Mouse (Mus musculus) left cerebral cortex, adult 18-20 months (tissue): ENCODE measurements at regions not wholly inside any gene's neighbourhood (a gene's known extent, or its start where the extent isn't known, plus 50 kb on each side); places are given as distances from the start of the nearest gene placed in this dataset.

ENCODE experiments used
- DNase-seq, 2 experiments: peaks; one replicate each; pipeline ENCODE4 v3.0.0; 2021 to 2022; ENCODE audit warnings: low spot score in 2 of 2, mixed read lengths in 1 of 2

DNA sequence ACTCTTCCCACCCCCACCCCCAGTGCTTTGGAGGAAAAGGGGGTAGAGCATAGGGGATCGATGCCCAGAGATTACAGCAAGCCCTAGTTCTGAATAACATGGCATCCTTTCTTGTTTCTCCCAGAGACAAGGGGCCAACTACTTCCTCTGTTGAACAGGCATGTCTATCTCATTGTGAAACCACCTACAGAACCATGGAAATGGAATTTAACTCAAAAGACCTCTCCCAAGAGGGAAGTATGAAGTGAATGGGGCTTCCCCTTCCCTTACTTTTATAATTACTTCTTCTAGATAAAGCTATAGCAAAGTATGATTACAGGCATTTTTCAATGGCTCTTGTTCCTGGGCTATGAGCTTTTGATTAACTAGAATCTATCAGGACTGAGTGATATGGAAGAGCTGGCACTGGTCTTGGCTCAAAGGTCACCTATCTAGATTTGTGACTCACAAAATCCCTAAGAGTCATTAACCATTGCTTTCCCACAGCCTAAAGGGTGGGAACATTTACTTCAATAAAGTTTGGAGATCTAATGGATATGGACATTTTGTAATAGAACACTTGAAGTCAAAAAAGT, 246.1 kb upstream of the A1bg start:
- DNase-seq = no peak

DNA sequence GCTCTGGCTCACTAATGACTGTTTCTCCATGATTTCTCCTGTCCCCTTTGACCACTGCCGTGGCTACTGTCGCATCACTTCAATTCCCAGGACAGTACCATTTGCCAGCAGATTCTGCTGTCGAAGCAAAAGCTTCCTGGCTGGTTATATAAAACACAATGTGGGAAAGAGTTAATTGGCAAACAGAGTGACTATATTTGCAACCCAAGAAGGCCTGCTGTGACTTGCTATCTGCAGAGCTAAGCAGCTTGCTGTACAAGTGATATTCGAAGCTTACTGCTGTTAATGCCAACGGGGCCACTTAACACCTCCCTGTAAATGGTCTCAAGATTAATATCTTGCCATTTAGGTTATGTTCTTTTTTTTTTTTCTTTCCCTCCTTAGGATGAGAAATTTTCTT, 242.2 kb upstream of the A1bg start:
- DNase-seq = no peak

DNA sequence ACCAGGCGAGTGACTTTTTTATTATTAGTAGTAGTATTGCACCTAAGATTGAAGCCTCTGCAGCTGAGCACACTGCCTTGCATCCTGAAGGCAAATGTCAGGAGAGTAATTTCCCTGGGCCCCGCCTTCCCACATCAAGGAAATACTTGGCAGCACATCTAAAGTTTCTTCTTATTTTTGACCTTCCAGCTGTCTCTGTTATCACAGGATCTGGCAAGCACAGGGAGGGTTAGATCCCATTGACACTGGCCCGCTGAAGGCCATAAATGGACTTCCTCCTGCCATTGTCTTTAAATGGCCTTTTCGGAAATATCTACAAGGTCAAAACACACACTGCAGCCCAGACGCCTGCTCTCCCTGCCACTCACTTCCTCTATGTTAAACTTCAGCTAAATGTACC, 238.6 kb upstream of the A1bg start:
- DNase-seq = no peak

DNA sequence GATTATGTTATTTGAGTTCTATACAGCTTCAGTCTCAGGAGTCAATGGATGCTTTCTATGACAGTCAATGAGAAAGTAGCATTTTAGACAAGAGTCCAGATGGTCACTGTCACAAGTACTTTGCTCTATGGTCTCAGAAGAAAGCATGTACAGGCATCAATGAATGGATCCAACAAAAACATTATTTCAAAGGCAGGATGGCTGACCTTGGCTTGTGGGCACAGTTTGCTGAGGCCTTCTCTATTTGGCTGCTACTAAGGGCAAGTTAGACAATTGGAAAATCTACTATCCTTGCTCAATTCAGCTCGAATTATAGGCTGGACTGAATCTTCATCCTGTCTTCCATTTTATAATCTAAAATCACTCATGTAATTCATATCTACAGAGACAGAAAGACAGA, 237.9 kb upstream of the A1bg start:
- no peak for DNase-seq

DNA sequence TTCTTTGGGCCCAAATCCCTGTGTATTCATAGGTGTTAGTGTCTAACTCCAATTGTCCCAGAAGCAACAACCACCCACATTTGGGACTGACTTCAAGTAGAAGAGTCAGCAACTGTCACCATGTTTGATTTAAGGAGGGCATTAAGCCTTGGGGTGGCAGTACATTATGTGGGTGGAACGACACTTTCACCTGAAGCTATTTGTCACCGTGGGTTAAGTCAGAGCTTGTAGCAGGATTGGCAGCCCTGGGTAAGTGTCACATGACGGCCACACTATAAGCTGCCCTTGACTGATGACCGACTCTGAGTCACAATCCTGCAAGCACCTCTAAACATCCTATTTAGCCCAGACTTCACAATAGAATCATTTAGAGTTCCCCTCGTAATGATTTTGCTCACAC, 236.7 kb upstream of the A1bg start:
- DNase-seq = no peak

DNA sequence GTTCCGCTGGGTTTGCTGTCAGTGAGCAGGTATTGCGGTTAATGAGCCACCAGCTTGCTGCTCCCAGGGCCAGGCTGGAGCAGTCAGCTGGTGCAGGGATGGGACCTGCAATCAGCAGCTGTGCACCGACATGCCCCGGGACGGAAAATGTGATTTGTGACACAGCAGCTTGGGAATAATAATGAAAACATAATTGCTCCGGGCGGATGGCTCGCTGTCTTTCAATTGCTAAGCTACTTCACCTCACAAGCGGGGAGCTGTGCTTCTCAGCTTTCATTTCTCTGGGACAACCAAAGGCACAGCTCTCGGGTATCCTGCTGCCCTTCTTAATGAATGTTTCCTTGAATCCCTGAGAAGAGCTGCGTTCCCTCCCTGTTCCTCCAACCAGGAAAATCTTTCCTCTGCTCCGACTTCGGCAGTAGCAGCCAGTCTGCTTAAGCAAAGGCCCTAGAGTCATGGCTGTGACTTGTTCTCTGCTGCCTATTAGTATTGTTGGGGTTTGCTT, 235.3 kb upstream of the A1bg start:
- DNase-seq = peak; percentile 12 to 21

DNA sequence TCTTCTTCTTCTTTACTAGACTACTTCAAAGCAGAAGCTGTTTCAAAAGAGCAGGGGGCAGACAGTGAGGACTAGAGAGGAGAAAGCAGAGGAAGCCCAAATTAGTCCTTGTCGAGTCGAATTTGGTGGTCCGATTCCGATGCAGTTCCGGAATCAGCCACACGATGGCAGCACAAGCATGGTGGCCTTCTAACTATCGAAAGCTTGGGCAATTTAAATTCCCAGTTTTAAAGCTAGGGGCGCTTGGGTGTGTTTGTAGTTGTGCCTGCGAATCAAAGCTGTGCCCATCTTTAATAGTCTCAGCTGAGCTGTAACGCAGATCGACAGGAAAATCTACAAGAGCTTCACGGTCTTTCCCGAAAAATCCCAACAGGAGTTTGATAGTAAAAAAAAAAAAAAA, 234.7 kb upstream of the A1bg start:
- DNase-seq = peak; percentile 93 to 97

DNA sequence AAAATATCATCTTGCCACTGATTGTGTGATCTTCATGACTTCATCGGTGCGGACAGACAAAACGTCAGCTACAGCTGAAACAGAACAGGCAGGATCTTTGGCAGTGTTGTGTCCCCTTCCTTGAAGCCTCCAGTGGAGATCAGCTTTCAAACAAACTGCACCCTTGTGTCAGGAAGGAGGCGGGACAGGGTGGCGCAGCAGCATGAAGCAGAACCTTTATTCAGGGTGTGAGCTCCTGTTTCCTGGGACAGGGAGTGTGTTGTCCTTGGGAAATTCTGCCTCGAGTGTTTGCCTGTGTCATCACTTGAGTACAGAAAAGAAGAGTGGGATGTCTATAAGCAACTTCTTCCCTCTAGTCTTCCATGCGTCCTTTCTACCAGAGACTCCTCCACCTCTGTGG, 232.7 kb upstream of the A1bg start:
- DNase-seq = no peak

DNA sequence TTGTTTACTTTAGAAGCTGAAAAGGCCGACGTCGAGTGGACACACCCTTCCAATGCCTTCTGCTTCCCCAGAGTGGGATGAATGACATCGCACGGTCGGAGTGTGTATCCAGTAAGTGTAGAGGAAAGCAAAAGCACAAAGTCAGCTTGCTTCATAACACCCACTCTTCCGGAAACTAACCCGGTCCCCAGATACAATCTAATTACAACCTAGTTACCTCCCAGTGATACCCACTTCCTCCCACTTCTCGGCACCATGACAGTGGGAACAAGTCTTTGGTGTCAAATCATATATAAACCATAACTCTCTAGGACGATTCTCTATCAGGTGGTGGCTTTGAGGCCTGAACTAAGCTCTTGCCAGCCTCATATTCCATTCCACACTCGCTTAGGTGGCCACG, 231.4 kb upstream of the A1bg start:
- DNase-seq = no peak

DNA sequence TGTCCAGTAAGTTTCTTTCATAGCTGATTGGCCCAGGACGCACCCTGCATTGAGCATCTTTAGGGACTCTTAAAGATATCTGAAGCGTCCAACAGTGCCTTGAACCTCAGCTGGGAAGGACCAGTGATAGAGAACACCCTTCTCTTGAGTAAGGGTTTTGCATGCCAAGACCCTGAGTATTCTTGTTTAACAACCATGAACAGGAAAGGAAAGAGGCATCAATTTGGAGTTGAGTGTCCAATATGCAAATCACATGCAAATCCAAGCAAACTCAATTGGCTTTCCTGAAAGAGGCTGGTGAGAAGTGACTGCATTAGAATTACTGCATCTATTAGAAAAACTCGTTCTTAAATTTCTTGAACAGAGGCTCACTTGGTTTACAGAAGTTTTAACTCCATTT, 220.0 kb upstream of the A1bg start:
- DNase-seq = no peak

DNA sequence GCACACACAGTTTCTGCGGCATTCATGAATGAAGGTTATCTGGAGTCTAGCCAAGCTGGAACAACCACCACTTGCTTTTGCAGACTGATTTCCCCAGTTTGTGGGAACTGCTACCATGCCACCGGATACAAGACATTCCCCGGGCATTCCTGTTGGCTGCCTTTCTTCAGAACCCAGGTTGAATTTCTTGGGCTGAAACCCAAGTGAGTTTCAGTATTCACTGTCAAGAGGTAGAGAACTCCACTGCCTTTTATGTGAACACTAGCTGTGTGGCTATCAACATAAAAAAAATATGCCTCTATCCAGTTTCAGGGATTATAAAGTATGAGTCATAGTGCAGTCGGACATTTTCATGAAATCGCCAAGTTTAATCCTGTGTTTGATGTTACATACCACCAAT, 216.3 kb upstream of the A1bg start:
- no peak for DNase-seq

DNA sequence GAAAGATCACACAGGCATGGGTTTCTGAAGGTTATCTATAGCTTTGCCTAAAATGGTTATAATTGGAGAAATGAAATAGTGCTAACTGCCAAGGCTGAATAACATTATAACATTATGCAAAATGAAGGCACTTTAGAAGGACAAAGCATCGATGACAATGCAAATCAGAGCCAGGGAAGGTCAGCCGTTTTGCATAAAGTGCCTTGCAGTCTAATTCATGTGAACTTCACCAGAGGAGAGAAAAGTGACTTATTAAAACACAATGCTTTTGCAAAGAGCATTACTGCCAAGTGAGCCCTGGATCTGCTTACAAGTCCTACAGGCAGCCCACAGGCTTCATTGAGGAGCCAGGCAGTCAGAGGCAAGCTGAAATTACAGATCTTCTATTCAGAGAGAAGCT, 214.0 kb upstream of the A1bg start:
- no peak for DNase-seq

DNA sequence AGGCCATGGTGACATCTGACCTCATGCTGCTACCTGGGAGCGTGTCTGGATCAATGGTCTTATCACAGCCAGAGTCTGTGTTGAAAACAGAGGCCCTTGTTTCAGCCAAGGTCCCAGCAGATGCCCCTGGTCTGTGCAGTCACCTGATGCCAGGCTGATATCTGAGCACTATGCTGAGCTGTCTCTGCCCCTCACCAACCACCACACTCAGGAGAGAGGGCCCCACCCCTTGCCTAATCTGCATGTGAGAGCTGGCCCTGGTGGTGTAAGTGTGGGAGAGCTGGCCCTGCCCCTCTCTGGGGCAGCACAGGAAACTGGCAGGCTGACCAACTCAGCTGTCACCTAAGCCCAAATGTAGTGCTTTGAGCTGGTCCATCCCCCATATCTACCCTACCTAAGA, 210.5 kb upstream of the A1bg start:
- no peak for DNase-seq

DNA sequence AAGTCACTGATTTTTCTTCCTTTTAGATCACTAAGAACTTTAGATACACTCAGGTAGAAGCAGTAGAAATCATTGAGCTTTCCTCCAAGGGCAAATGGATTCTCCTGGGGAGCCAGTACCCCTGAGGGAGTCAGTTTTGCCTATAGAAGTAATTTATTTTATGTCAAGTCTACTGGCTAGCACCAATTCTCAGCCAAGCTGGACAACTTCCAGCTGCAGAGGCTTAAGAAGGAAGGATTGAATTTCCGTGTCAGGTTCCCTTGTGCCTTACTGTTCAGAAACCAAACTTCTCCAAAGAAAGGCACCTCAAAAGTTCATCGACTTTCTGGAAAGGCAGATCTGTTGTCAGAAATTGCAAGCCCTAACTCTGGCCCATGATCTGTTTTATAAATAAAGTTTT, 205.2 kb upstream of the A1bg start:
- DNase-seq = no peak

DNA sequence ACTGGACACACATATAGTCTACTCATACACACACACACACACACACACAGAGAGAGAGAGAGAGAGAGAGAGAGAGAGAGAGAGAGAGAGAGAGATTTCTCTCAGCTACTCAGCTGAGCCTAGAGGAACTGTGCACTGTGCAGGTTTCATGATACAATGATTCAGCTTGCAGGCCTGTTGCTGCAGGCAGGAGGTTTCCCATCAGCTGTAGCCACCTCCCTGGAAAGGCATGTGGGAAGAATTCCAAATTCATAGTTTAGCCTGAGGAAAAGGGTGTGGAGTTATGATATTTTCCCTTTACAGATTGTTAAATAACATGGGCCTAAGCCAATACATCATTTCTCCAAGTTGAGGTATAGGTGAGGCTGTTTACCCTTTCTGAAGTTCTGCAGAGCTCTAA, 204.3 kb upstream of the A1bg start:
- no peak for DNase-seq

DNA sequence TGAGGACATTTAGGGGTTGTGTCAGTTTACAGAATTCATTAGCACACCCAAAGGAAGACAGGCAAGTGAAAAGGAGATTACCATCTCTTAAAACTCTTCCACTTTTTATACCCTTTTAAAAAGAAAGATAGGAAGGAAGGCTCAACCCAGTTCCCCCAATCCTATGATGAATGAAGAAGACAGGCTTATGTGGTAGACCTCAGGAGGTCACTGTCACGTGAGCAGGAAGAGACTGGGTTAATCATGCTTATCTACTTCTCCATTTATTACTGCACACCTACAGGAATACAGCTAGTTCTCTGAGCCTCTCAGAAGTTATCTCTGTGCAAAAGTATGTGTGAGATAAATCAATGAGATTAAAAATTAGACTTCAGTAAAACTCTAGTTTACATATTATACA, 194.1 kb upstream of the A1bg start:
- DNase-seq = no peak

DNA sequence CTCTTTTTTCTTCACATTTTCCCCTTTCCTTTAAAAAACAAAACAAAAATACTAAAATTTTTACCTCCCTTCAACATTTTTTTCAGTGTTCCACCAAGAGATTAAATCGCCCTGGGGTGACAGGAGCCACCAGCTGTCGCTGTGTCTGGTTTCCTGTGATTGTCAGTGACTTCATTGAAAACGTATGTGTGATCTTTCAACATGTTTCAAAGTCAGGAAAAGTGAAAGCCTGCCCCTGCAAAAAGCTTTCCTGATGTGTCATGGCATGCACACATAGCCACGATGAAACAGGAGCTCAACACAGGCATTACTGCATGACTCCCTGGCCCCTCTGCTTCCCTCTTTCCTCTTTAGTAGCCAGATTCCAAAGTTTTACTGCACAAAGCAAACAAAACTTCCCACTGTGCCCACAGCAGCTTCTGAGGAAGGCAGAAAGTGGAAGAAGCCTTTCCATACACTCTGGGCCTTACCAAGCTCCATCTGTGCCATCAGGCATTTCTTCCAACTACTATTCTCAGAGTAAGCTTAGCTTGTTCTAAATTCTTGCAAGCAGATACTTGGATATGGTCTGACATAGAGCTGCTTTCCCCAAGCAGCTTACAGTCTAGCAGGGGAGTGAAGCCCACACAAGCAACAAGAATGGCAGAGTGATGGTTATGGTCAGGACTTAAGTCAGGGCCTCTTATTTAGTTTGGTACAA, 186.8 kb upstream of the A1bg start:
- no peak for DNase-seq

DNA sequence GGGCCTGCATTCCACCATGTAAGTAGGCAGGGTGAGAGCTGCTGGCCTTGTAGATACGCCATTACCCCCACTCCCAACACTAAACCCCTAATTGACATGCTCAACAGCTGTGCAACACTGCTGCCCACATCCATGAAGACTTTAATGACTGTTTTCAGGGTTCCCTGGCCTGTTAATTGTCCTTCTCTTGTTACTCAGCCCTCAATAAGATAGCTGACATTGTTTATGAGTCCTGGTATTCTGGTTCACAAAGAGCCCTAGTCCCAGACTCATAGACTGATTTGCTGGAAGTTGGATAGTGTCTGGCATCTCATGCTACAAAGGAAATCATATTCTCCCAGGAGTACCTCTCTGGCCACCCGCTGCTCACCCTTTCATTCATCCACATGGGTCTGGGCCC, 186.1 kb upstream of the A1bg start:
- no peak for DNase-seq

DNA sequence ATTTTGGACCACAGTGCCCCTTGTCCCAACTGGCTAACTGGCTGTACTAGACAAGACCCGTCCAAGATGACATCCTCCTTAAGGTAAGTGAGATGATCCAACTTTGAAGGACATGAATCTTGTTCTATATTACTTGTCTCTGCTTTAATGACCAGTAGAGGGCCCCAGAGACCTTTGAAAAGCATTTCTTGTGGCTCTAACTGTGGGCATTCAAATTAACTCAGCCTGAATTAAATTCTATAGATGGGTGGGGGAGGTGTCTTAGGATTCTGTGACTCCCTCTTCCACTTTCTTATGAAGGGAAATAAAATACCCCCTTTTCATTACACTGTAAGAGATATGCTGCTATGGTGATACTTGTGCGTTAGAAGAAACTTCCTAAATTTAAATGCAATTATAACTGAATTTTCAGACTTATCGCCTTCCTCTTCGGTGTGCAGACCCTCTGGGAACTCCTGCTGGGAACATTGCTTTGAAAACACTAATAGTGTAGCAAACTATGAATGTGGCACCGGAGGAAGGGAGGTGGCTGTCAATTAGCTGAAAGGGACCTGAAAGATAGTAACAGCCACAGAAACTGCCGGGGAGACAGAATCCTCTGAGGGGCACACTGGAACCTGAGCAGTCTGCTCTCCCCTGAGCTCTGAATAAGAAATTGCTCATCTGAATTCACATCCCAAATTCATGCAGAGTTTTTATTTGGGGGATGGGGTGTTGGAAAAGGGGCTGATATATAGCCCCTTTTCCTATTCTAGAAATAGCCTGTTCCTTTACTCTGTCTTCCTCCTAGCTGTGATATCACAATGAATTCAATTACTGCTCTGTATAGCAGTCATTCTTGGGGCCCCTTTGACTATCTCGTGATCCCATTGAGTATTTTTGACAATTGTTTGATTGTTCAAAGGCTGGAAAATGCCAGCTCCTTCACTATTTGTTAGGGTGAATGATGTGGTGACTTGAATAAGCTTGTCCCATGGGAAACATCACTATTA, 179.9 kb upstream of the A1bg start:
- peak; percentile 31 to 52 for DNase-seq

DNA sequence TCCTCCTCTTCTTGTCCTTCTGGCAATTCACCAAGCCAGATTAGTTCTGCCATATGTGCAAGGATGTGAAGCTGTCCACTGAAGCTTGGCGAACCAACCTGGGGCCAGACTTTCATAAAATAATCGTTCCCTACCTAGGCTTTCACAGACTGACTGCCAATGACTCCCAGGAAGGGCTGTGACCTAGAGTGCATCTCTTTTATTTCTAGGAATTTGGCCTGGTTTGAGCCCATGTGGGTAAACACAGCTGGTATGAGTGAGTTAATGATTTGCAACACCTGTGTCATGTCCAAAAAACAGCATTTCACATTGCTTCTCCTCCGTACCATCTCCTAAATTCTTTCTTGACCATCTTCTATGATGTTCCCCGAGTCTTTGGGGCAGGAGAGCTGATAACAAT, 178.0 kb upstream of the A1bg start:
- no peak for DNase-seq

DNA sequence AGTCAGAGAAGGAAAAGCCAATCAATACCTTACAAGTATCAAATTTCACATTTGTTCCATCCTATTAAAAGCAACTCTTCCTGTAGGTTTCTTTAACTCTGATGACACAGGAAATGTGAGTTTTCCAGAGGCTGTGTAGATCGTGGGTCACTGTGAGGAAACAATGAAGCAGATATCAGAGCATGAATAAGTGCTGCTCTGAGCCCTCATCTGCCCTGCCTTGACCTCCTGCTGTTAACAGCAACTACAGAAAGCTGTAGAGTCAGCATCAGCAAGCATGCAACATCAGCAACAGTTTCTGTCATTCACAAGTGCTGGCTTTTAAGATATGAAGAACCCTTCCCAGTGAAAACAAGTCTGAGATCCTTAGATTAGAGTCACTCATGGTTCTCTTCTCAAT, 176.2 kb upstream of the A1bg start:
- no peak for DNase-seq

DNA sequence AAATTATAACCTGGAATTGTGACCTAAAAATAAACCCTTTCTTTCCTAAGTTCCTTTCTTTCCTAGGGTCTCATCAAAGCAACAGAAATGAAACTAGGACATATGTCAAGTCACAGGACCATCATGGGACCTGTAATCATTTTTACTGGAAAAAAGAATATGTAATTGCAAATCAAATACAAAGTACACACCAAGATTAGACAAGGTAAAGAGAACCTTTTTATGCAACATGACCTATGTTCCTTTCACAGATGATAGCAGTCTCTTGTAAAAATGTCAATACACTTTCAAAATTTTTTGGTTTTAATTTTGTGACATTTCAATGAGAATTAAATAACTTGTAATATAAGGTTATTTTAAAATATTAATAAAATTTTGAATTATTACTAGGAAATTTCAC, 175.7 kb upstream of the A1bg start:
- DNase-seq = no peak
